Mouse (Mus musculus) heart, postnatal 0 days (tissue): Measurements from ENCODE around the gene Iqub. TPM values are rescaled to one million over a fixed set of nuclear protein-coding genes. Genes with fewer than 3 reads are reported as not detected.
A peak's percentile ranks its signal among the peaks of the same experiment; 100 is the strongest.

ENCODE experiments used
- ATAC-seq: fragments of 200-750 bp; cut with Nextera tagmentation; 2 replicates; pipeline ENCODE4 v1.8.0; 2017; ENCODE audit warnings: low read depth, moderate number of reproducible peaks, moderate library complexity; ENCODE audit not compliant: insufficient read depth
- DNase-seq: peaks from one replicate; pipeline ENCODE4 v3.0.0-alpha.2; 2016; ENCODE audit warnings: low spot score
- H3K27ac ChIP-seq: fragments of 300-500 bp; sonication (generic); 2 replicates; pipeline ENCODE4 v1.5.1; 2014; ENCODE audit warnings: low read depth, mild to moderate bottlenecking
- H3K27me3 ChIP-seq: fragments of 300-500 bp; sonication (generic); 2 replicates; pipeline ENCODE4 v1.6.1; 2014; ENCODE audit warnings: low read length, mixed read lengths; ENCODE audit not compliant: control insufficient read depth, insufficient read depth
- H3K36me3 ChIP-seq: fragments of 300-500 bp; sonication (generic); replicated peaks from 2 replicates; pipeline ENCODE4 v1.6.1; 2014; ENCODE audit warnings: low read length, mixed read lengths; ENCODE audit not compliant: control insufficient read depth, insufficient read depth
- H3K4me1 ChIP-seq: fragments of 300-500 bp; sonication (generic); 2 replicates; pipeline ENCODE4 v1.6.1; 2014; ENCODE audit warnings: antibody characterized with exemption; ENCODE audit not compliant: control insufficient read depth, insufficient read depth
- H3K4me2 ChIP-seq: fragments of 300-500 bp; sonication (generic); 2 replicates; pipeline ENCODE4 v1.6.1; 2014; ENCODE audit warnings: low read depth, mild to moderate bottlenecking, low read length, moderate library complexity
- H3K4me3 ChIP-seq: fragments of 300-500 bp; sonication (generic); 2 replicates; pipeline ENCODE4 v1.5.1; 2014; ENCODE audit warnings: low read depth, low read length
- H3K9ac ChIP-seq: fragments of 300-500 bp; sonication (generic); replicated peaks from 2 replicates; pipeline ENCODE4 v1.6.1; 2014; ENCODE audit warnings: low read depth, low read length, mixed read lengths
- H3K9me3 ChIP-seq: fragments of 300-500 bp; sonication (generic); replicated peaks from 2 replicates; pipeline ENCODE4 v1.6.1; 2016; ENCODE audit warnings: low read length; ENCODE audit not compliant: control insufficient read depth
- CTCF ChIP-seq: IDR thresholded peaks from 2 replicates; pipeline ENCODE4 v1.5.1; 2016; ENCODE audit warnings: antibody characterized with exemption, control low read depth, low read depth
- EP300 ChIP-seq: IDR thresholded peaks from 2 replicates; pipeline ENCODE4 v1.6.1; 2016; ENCODE audit warnings: antibody characterized with exemption, low read depth
- WGBS: fragments of 180-500 bp; shearing (Covaris S2); extraction: QIAGEN DNeasy Blood & Tissue Kit; methylation state at CpG from one replicate; pipeline ENCODE4 v1.1.7; 2014; 5-methylcytosine and 5-hydroxymethylcytosine counted together
- polyA plus RNA-seq: library from polyadenylated mRNA; unstranded; fragments of >200 nt; fragmentation: Nextera tagmentation; extraction: Ambion mirVana; gene quantifications from 2 replicates; pipeline ENCODE4 v1.2.1, GENCODE M21; 2015
- total RNA-seq: library from RNA; depleted of rRNA; stranded (reverse); fragments of >200 nt; gene quantifications from 2 replicates; pipeline ENCODE4 v1.2.3, GENCODE M21; 2014; ENCODE audit warnings: low replicate concordance

Gene Iqub
- total and polyA plus RNA-seq, 2 experiments from 2014 or later = 0.16 TPM; not detected in 1

DNA sequence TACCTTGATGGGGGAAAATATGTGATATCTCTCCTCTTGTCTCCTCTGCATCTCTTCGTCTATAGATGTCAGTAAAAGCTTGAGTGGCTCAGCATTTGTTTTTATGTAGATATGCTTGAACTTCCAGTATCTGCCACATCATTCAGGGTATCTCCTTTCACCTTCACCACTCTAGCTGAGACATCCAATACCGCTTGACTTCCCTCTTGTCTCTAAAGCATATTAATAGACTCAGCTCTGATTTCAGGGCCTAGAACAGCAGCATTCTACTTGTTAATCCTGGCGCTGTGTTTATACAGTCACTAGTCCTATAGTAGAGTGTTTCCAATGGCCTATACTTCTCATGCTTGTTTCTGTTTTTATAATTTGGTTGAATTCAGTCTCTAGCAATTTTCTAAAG, 17.9 kb upstream of the Iqub start:
- no peak for TF ChIP-seq CTCF
- TF ChIP-seq EP300 = no peak
- ATAC-seq (no peak), DNase-seq (no peak)
- H3K4me2 ChIP-seq = no peak overlapping the region
- H3K27ac ChIP-seq = peak overlapping the region; percentile 32; the same call in 1 of the 2 replicates
- no peaks in the 10 kb centered on the region for H3K36me3 ChIP-seq
- peaks cover 17% of the 10 kb centered on the region for H3K4me1 ChIP-seq
- no peaks in the 10 kb centered on the region for H3K27me3 ChIP-seq
- no peak overlapping the region for H3K4me3 ChIP-seq
- no peaks in the 10 kb centered on the region for H3K9me3 ChIP-seq
- 32% methylated on average over 3 of the region's 3 CpGs for WGBS
- no peak overlapping the region for H3K9ac ChIP-seq

DNA sequence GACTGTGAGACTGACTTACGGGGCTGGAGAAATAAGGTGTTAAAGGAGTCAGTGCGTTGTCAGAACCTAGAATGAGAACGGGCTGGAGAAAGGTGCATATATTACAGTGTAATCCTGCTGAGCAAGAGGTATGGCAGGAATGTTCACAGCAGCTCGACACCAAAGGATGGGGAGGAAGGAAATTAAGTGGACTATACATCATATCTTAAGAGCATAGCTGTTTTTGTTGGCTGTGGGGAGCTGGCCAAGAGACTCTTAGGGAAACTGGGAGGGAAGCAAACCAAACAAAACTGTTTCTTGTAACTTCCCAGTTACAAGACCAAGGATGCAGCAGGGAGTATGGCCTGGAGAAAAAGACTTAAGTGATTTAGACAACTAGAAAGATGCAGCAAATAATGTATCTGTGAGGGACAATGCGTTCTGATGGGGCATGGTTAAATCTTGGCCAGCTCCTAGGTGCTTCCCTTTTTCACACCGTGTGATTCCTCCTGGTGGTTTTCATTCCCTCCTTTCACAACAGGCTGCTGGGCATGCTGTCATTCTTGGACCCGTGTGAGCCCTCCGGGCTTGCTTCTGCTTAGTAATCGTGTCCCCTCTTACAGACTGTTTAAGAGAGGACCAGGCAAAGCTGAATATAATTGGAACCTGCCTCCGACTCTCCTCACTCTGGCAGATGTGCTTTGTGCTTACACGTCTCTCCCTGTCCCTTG, 16.0 kb upstream of the Iqub start:
- H3K4me2 ChIP-seq = peak overlapping the region; percentile 53
- 14% methylated on average over 11 of the region's 11 CpGs for WGBS
- H3K4me3 ChIP-seq = peak overlapping the region; percentile 30
- ATAC-seq = no peak
- no peaks in the 10 kb centered on the region for H3K36me3 ChIP-seq
- no peak overlapping the region for H3K9ac ChIP-seq
- peak; percentile 53 for DNase-seq
- no peaks in the 10 kb centered on the region for H3K27me3 ChIP-seq
- peaks cover 26% of the 10 kb centered on the region for H3K4me1 ChIP-seq
- H3K27ac ChIP-seq = peak overlapping the region; percentile 50
- no peaks in the 10 kb centered on the region for H3K9me3 ChIP-seq
- TF ChIP-seq EP300 = no peak
- TF ChIP-seq CTCF = no peak

DNA sequence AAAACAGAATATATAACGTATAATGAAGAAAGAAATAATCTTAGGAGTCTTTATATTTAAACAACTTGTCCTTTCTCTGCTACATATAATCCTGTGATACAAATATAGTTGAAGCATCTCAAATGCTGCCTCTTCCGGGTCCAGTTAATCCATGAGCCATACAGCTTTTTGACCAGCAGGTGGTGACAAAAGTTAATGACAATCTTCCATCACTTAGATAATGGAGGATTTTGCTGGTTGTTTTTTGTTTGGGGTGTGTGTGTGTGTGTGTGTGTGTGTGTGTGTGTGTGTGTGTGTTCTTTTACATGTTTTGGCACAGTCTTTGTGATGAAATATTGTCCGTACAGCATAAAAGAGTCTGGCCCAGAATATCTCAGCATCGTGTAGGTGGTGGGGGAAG, 15.3 kb upstream of the Iqub start:
- H3K27me3 ChIP-seq = no peaks in the 10 kb centered on the region
- DNase-seq = peak; percentile 80
- peak overlapping the region; percentile 30 for H3K4me3 ChIP-seq
- peaks cover 29% of the 10 kb centered on the region for H3K4me1 ChIP-seq
- no peaks in the 10 kb centered on the region for H3K36me3 ChIP-seq
- ATAC-seq = peak; percentile 10; the same call in 1 of the 2 replicates
- TF ChIP-seq CTCF (peak; percentile 83), EP300 (no peak)
- H3K27ac ChIP-seq = peak overlapping the region; percentile 50
- WGBS = 4% methylated on average over 4 of the region's 4 CpGs
- H3K4me2 ChIP-seq = peak overlapping the region; percentile 53
- no peak overlapping the region for H3K9ac ChIP-seq
- H3K9me3 ChIP-seq = no peaks in the 10 kb centered on the region

DNA sequence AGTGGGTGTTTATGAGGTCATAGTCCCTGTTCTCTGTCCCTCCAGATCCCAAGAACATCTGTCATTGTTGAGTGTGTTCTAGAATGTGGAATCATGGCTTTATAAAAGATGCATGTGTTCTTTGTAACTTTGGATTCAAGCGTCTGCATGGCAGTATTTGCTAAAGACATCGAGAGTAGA, 13.1 kb upstream of the Iqub start, which contains the start of gene Asb15:
TSS of gene Asb15 (plus strand) at position 81 of the 180 bp plus-strand sequence.
- WGBS = 43% methylated on average over 2 of the region's 2 CpGs
- DNase-seq = no peak
- Histone ChIP-seq H3K4me1 (peaks cover 29% of the 10 kb centered on the region), H3K36me3 (peaks cover 5% of the 10 kb centered on the region), H3K4me3 (peak within 1 kb of the TSS; percentile 72), H3K9me3 (no peaks in the 10 kb centered on the region), H3K27ac (peak within 1 kb of the TSS; percentile 61), H3K27me3 (no peaks in the 10 kb centered on the region), H3K9ac (peak within 1 kb of the TSS; percentile 68), H3K4me2 (peak within 1 kb of the TSS; percentile 67)
- TF ChIP-seq CTCF = no peak
- no peak for TF ChIP-seq EP300
- no peak for ATAC-seq

DNA sequence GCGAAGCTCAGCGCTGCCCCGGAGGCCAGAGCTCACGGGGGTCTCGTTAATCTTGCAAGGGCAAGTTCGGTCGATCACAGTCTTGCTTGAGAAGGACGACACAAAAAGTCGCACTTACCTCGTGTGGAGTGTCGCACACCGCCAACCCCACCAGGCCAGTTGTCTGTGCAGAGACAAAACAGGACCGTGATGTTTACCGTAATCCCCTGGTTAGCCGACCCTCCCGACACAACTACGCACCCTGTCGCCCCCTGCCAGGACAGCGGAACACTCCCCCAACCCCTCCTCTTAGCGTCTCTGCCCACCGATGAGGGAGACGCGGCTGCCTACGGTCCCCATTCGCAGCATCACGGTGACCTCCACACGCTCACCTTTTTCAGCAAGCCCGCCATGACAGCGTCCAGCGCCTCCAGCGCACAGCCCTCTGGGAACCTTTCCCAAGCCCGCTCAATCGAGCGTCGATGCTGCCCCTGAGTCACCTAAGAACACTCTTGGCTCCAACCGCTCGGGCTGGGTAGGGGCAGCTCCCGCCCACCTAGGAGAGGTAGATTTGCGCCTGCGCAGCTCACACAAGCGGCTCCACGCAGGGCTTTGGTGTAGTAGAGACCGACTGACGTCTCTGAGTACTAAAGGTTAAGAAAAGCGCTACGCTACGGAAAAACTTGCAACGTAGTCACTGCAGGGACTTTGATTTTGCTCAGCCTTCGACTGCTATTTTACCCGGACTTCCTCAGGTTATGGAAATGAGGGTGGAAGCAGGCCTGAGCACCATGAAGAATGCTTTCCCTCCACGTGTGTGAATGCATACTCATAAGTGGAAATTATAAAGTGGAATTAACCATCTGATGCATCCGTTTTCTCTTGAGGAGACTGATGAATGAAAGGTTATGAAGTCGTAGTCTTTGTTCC, 12.5 kb upstream of the Iqub start, which contains the start of gene Ndufa5:
TSS of gene Ndufa5 (minus strand) at position 859 of the 909 bp plus-strand sequence.
- ATAC-seq (peak; percentile 97), DNase-seq (peak; percentile 98)
- Histone ChIP-seq H3K4me1 (peaks cover 29% of the 10 kb centered on the region), H3K4me2 (peak within 1 kb of the TSS; percentile 67), H3K9me3 (no peaks in the 10 kb centered on the region), H3K9ac (peak within 1 kb of the TSS; percentile 68), H3K36me3 (peaks cover 7% of the 10 kb centered on the region), H3K4me3 (peak within 1 kb of the TSS; percentile 72), H3K27ac (peak within 1 kb of the TSS; percentile 61), H3K27me3 (no peaks in the 10 kb centered on the region)
- under 1% methylated on average over 53 of the region's 53 CpGs for WGBS
- no peak for TF ChIP-seq CTCF
- no peak for TF ChIP-seq EP300
